ENCODE assay signal across 14 mouse cellular contexts in the genomic region with DNA sequence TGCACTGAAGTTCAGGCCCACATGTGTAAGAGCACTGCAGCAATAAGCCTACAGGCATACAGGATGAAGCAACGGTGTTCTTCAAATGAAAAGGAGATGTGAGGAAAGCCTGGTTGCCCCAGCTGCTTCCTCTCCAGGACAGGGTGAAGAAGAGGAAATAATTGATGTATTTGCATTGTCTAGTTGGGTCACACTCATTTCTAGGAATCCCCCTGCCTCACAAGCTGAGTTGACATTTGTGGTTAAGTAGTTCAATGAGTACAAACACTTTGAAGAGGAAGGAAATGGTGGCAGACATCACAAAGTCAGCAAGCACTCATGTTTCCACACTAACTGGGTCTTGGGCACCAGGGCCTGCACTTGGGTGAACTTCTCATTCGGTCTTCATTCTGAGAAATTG.
DNase-seq lines count a peak whose midpoint lies in the region; ATAC-seq and TF ChIP-seq lines count a peak whose summit lies in the region.
"Had no signal": no experiment of that assay in that cellular context is flagged by ENCODE, and none has a peak within 500 bp of the region (broad histone marks: within the 10 kb centered on the region; RNA-seq: fewer than 3 reads in every experiment).

No protein-coding gene starts in this region.

- no peak overlapping the region for H3K4me3 ChIP-seq in thymus, adult 2 months (ENCODE audit: control insufficient read depth, insufficient read depth, low read length)
- no peak overlapping the region for H3K4me3 ChIP-seq in forebrain, embryonic 13.5 days
- H3K4me3 ChIP-seq: forebrain, embryonic 10.5 days; heart, embryonic 12.5 days; midbrain, embryonic 12.5 days had no signal

- H3K27ac ChIP-seq in thymus, adult 2 months (ENCODE audit: control insufficient read depth, insufficient read depth, low read length) = no peak overlapping the region
- H3K27ac ChIP-seq in forebrain, embryonic 13.5 days = no peak overlapping the region
- H3K27ac ChIP-seq: forebrain, embryonic 10.5 days; midbrain, embryonic 12.5 days had no signal

- no peaks in the 10 kb centered on the region for H3K27me3 ChIP-seq in thymus, adult 2 months (ENCODE audit: control insufficient read depth, insufficient read depth, low read length)
- no peaks in the 10 kb centered on the region for H3K27me3 ChIP-seq in forebrain, embryonic 13.5 days
- H3K27me3 ChIP-seq: heart, embryonic 12.5 days; midbrain, embryonic 12.5 days had no signal

- no peak for TF ChIP-seq CTCF in thymus, adult 2 months (IDR thresholded peaks at IDR 0.05; ENCODE audit: borderline replicate concordance, control insufficient read depth, extremely low read depth, insufficient read depth, low read length, poor library complexity)

- peak; percentile 6 to 13 for DNase-seq in heart, postnatal 10 days
- no peak for DNase-seq in heart, postnatal 14 days
- peak; percentile 60 for DNase-seq in c-Kit-positive CD71-negative TER-119-negative erythroid progenitor cells, embryonic 14.5 days (ENCODE audit: low read depth)
- DNase-seq in thymus, adult 2 months = peak; percentile 11
- DNase-seq in right cerebral cortex, adult 18-20 months = no peak
- no peak for DNase-seq in kidney, postnatal 4 days
- DNase-seq: adrenal gland, adult 8-10 months; cerebellum, postnatal 10 days; kidney, adult 2 months had no signal

- no peak overlapping the region for H3K4me2 ChIP-seq in forebrain, embryonic 13.5 days
- H3K4me2 ChIP-seq: heart, embryonic 12.5 days; midbrain, embryonic 12.5 days had no signal

- 6% methylated on average over 2 of the region's 2 CpGs for WGBS in thymus, adult 2 months
- 80% methylated on average over 2 of the region's 2 CpGs for WGBS in forebrain, embryonic 13.5 days

- no peak for TF ChIP-seq POLR2A in thymus, adult 2 months (IDR thresholded peaks at IDR 0.05; ENCODE audit: control insufficient read depth, extremely low read depth, insufficient read depth, low read length, poor library complexity)

- H3K36me3 ChIP-seq in thymus, adult 2 months (ENCODE audit: control insufficient read depth, insufficient read depth, low read length) = no peaks in the 10 kb centered on the region
- H3K36me3 ChIP-seq in forebrain, embryonic 13.5 days (ENCODE audit: poor library complexity, severe bottlenecking) = no peaks in the 10 kb centered on the region
- H3K36me3 ChIP-seq: forebrain, embryonic 10.5 days; heart, embryonic 12.5 days; midbrain, embryonic 12.5 days had no signal

- H3K4me1 ChIP-seq in thymus, adult 2 months (replicated peaks; ENCODE audit: control insufficient read depth, insufficient read depth, low read length) = no peaks in the 10 kb centered on the region
- no peaks in the 10 kb centered on the region for H3K4me1 ChIP-seq in forebrain, embryonic 13.5 days
- H3K4me1 ChIP-seq: forebrain, embryonic 10.5 days; heart, embryonic 12.5 days; midbrain, embryonic 12.5 days had no signal

- peak; percentile 98 for ATAC-seq in megakaryocyte, adult 5-6 weeks (ENCODE audit: poor library complexity, severe bottlenecking)
- no peak for ATAC-seq in forebrain, embryonic 13.5 days

- no peaks in the 10 kb centered on the region for H3K9me3 ChIP-seq in forebrain, embryonic 13.5 days (replicated peaks)
- H3K9me3 ChIP-seq: forebrain, embryonic 10.5 days; heart, embryonic 12.5 days; midbrain, embryonic 12.5 days had no signal

- no peak overlapping the region for H3K9ac ChIP-seq in forebrain, embryonic 13.5 days
- H3K9ac ChIP-seq: heart, embryonic 12.5 days; midbrain, embryonic 12.5 days had no signal

- intact Hi-C loops in heart, postnatal 10 days (cut with DNase I) = no loop called here
- intact Hi-C loops in heart, postnatal 14 days (cut with DNase I) = no loop called here

Comparison
In these comparisons a context has a peak if more than half of its experiments do, and no peak if none do; other contexts are left out.
1. DNase-seq: peak in heart, postnatal 10 days (2 of 2), c-Kit-positive CD71-negative TER-119-negative erythroid progenitor cells, embryonic 14.5 days (single experiment) and thymus, adult 2 months (single experiment); none in heart, postnatal 14 days (0 of 2), right cerebral cortex, adult 18-20 months (single experiment) and kidney, postnatal 4 days (0 of 2).